ENCODE assay signal across 15 mouse cellular contexts in genomic region chr13:30208176-30208575, GRCm38 (mm10).
"Had no signal": no experiment of that assay in that cellular context is flagged by ENCODE, and none has a peak within 500 bp of the region (broad histone marks: within the 10 kb centered on the region; RNA-seq: fewer than 3 reads in every experiment).

No protein-coding gene starts in this region.

- DNase-seq: retina, postnatal 1 day; right cerebral cortex, adult 18-20 months; right cerebral cortex, postnatal 14 days; right cerebral cortex, postnatal 25 days; right cerebral cortex, postnatal 4 days; spleen, adult 18-20 months; thymus, adult 18-20 months; thymus, adult 2 months; thymus, postnatal 14 days; thymus, postnatal 25 days; thymus, postnatal 36 days; thymus, postnatal 4 days had no signal

- H3K9ac ChIP-seq: neural tube, embryonic 15.5 days; stomach, embryonic 15.5 days had no signal

- H3K27ac ChIP-seq: neural tube, embryonic 15.5 days; stomach, embryonic 15.5 days; stomach, postnatal 0 days had no signal

- H3K4me3 ChIP-seq: neural tube, embryonic 15.5 days; stomach, embryonic 15.5 days had no signal

- H3K27me3 ChIP-seq: neural tube, embryonic 15.5 days; stomach, embryonic 15.5 days had no signal

- H3K4me2 ChIP-seq: neural tube, embryonic 15.5 days; stomach, embryonic 15.5 days had no signal

- H3K4me1 ChIP-seq: stomach, embryonic 15.5 days had no signal

- H3K9me3 ChIP-seq: neural tube, embryonic 15.5 days; stomach, embryonic 15.5 days had no signal

- H3K36me3 ChIP-seq: neural tube, embryonic 15.5 days; stomach, embryonic 15.5 days had no signal
